Mouse (Mus musculus): ENCODE results near the gene Terb2. TPM values are rescaled to one million over a fixed set of nuclear protein-coding genes. Genes with fewer than 3 reads are reported as not detected.

Gene Terb2
- polyA plus RNA-seq, 1 experiment = not detected

GRCm38 (mm10) chr2:122221798-122222197 lies 35.7 kb downstream of the Terb2 start:
- Histone ChIP-seq H3K4me3 (replicated peaks; ENCODE audit: extremely low read depth, low read depth, low read length) (no peak overlapping the region), H3K4me1 (ENCODE audit: control insufficient read depth, insufficient read depth, low read length) (no peaks in the 10 kb centered on the region)
- TF ChIP-seq POLR2A (IDR thresholded peaks at IDR 0.05; ENCODE audit: borderline replicate concordance, extremely low read depth, low read depth, low read length) (no peak), CTCF (IDR thresholded peaks at IDR 0.05; ENCODE audit: insufficient read depth, low read length) (no peak)
- no peak for DNase-seq
- 33% methylated on average over 5 of the region's 5 CpGs for WGBS

- TF ChIP-seq POLR2A (IDR thresholded peaks at IDR 0.05; ENCODE audit: borderline replicate concordance, extremely low read depth, low read depth, low read length) (no peak), CTCF (IDR thresholded peaks at IDR 0.05; ENCODE audit: insufficient read depth, low read length) (no peak)
- Histone ChIP-seq H3K4me3 (replicated peaks; ENCODE audit: extremely low read depth, low read depth, low read length) (no peak overlapping the region), H3K4me1 (ENCODE audit: control insufficient read depth, insufficient read depth, low read length) (no peaks in the 10 kb centered on the region)
- 57% methylated on average over 5 of the region's 5 CpGs for WGBS
- no peak for DNase-seq
Observed at GRCm38 (mm10) chr2:122222272-122222671, 36.2 kb downstream of the Terb2 start.

GRCm38 (mm10) chr2:122223654-122224053 lies 37.6 kb downstream of the Terb2 start:
- Histone ChIP-seq H3K4me3 (replicated peaks; ENCODE audit: extremely low read depth, low read depth, low read length) (no peak overlapping the region), H3K4me1 (ENCODE audit: control insufficient read depth, insufficient read depth, low read length) (no peaks in the 10 kb centered on the region)
- DNase-seq = no peak
- TF ChIP-seq CTCF (IDR thresholded peaks at IDR 0.05; ENCODE audit: insufficient read depth, low read length) (no peak), POLR2A (IDR thresholded peaks at IDR 0.05; ENCODE audit: borderline replicate concordance, extremely low read depth, low read depth, low read length) (no peak)

GRCm38 (mm10) chr2:122230395-122230794 lies 44.3 kb downstream of the Terb2 start:
- 78% methylated on average over 6 of the region's 6 CpGs for WGBS
- DNase-seq = no peak
- Histone ChIP-seq H3K4me1 (ENCODE audit: control insufficient read depth, insufficient read depth, low read length) (no peaks in the 10 kb centered on the region; the same call in 1 of the 2 replicates), H3K4me3 (replicated peaks; ENCODE audit: extremely low read depth, low read depth, low read length) (no peak overlapping the region)
- no peak for TF ChIP-seq CTCF (IDR thresholded peaks at IDR 0.05; ENCODE audit: insufficient read depth, low read length)
- no peak for TF ChIP-seq POLR2A (IDR thresholded peaks at IDR 0.05; ENCODE audit: borderline replicate concordance, extremely low read depth, low read depth, low read length)

GRCm38 (mm10) chr2:122231616-122232015 lies 45.5 kb downstream of the Terb2 start:
- no peak for TF ChIP-seq POLR2A (IDR thresholded peaks at IDR 0.05; ENCODE audit: borderline replicate concordance, extremely low read depth, low read depth, low read length)
- no peak for TF ChIP-seq CTCF (IDR thresholded peaks at IDR 0.05; ENCODE audit: insufficient read depth, low read length)

GRCm38 (mm10) chr2:122233341-122233740 lies 47.3 kb downstream of the Terb2 start:
- WGBS = 54% methylated on average over 5 of the region's 5 CpGs
- H3K4me3 ChIP-seq (replicated peaks; ENCODE audit: extremely low read depth, low read depth, low read length) = no peak overlapping the region
- H3K4me1 ChIP-seq (ENCODE audit: control insufficient read depth, insufficient read depth, low read length) = no peaks in the 10 kb centered on the region; the same call in 1 of the 2 replicates
- no peak for DNase-seq
- TF ChIP-seq POLR2A (IDR thresholded peaks at IDR 0.05; ENCODE audit: borderline replicate concordance, extremely low read depth, low read depth, low read length) = no peak
- no peak for TF ChIP-seq CTCF (IDR thresholded peaks at IDR 0.05; ENCODE audit: insufficient read depth, low read length)

More at GRCm38 (mm10) chr2:122231616-122232015, 45.5 kb downstream of the Terb2 start:
- DNase-seq = no peak
- Histone ChIP-seq H3K4me3 (replicated peaks; ENCODE audit: extremely low read depth, low read depth, low read length) (no peak overlapping the region), H3K4me1 (ENCODE audit: control insufficient read depth, insufficient read depth, low read length) (no peaks in the 10 kb centered on the region; the same call in 1 of the 2 replicates)
- 81% methylated on average over 9 of the region's 9 CpGs for WGBS

- 5% methylated on average over 26 of the region's 26 CpGs for WGBS
- DNase-seq = peak; percentile 31
- no peak for TF ChIP-seq CTCF (IDR thresholded peaks at IDR 0.05; ENCODE audit: insufficient read depth, low read length)
- no peak for TF ChIP-seq POLR2A (IDR thresholded peaks at IDR 0.05; ENCODE audit: borderline replicate concordance, extremely low read depth, low read depth, low read length)
Observed at GRCm38 (mm10) chr2:122233759-122234557, 47.9 kb downstream of the Terb2 start.

GRCm38 (mm10) chr2:122234611-122235288 lies 48.7 kb downstream of the Terb2 start, which contains the start of gene Sord:
Sord (plus strand) TSS chr2:122234749.
- peak within 1 kb of the TSS; percentile 85 for H3K4me3 ChIP-seq (replicated peaks; ENCODE audit: extremely low read depth, low read depth, low read length)
- WGBS = 1% methylated on average over 35 of the region's 35 CpGs
- peak; percentile 64 for DNase-seq
- TF ChIP-seq CTCF (IDR thresholded peaks at IDR 0.05; ENCODE audit: insufficient read depth, low read length) (no peak), POLR2A (IDR thresholded peaks at IDR 0.05; ENCODE audit: borderline replicate concordance, extremely low read depth, low read depth, low read length) (peak; percentile 35; the same call in 1 of the 2 replicates)
- no peaks in the 10 kb centered on the region; the same call in 1 of the 2 replicates for H3K4me1 ChIP-seq (ENCODE audit: control insufficient read depth, insufficient read depth, low read length)

More at GRCm38 (mm10) chr2:122233759-122234557, 47.9 kb downstream of the Terb2 start:
- no peaks in the 10 kb centered on the region; the same call in 1 of the 2 replicates for H3K4me1 ChIP-seq (ENCODE audit: control insufficient read depth, insufficient read depth, low read length)
- peak overlapping the region; percentile 85 for H3K4me3 ChIP-seq (replicated peaks; ENCODE audit: extremely low read depth, low read depth, low read length)

GRCm38 (mm10) chr2:122235425-122235824 lies 49.4 kb downstream of the Terb2 start:
- 51% methylated on average over 2 of the region's 2 CpGs for WGBS
- Histone ChIP-seq H3K4me3 (replicated peaks; ENCODE audit: extremely low read depth, low read depth, low read length) (no peak overlapping the region), H3K4me1 (ENCODE audit: control insufficient read depth, insufficient read depth, low read length) (no peaks in the 10 kb centered on the region; the same call in 1 of the 2 replicates)
- TF ChIP-seq CTCF (IDR thresholded peaks at IDR 0.05; ENCODE audit: insufficient read depth, low read length) = no peak
- no peak for TF ChIP-seq POLR2A (IDR thresholded peaks at IDR 0.05; ENCODE audit: borderline replicate concordance, extremely low read depth, low read depth, low read length)
- no peak for DNase-seq
